Mouse (Mus musculus) liver, embryonic 13.5 days (tissue): ENCODE results near the gene Btbd19. TPM values are rescaled to one million over a fixed set of nuclear protein-coding genes. Genes with fewer than 3 reads are reported as not detected.
A peak's percentile ranks its signal among the peaks of the same experiment; 100 is the strongest.

Experiments used
- ATAC-seq: fragments of 200-750 bp; cut with Nextera tagmentation; 2 replicates; pipeline ENCODE4 v1.8.0; 2017; ENCODE audit warnings: low read depth, mild to moderate bottlenecking, moderate number of reproducible peaks, moderate library complexity
- DNase-seq: peaks from one replicate; pipeline ENCODE4 v3.0.0; 2022
- H3K27ac ChIP-seq: fragments of 300-500 bp; sonication (generic); 2 replicates; pipeline ENCODE4 v1.5.1; 2015; ENCODE audit warnings: moderate library complexity, mild to moderate bottlenecking, inconsistent platforms
- H3K27me3 ChIP-seq: fragments of 300-500 bp; sonication (generic); 2 replicates; pipeline ENCODE4 v1.6.1; 2015; ENCODE audit warnings: mild to moderate bottlenecking, inconsistent platforms
- H3K36me3 ChIP-seq: fragments of 300-500 bp; sonication (generic); 2 replicates; pipeline ENCODE4 v1.6.1; 2015; ENCODE audit warnings: mild to moderate bottlenecking, inconsistent platforms
- H3K4me1 ChIP-seq: fragments of 300-500 bp; sonication (generic); replicated peaks from 2 replicates; pipeline ENCODE4 v1.6.1; 2015; ENCODE audit warnings: inconsistent platforms
- H3K4me2 ChIP-seq: fragments of 300-500 bp; sonication (generic); 2 replicates; pipeline ENCODE4 v1.6.1; 2015; ENCODE audit warnings: inconsistent platforms, mild to moderate bottlenecking, moderate library complexity
- H3K4me3 ChIP-seq: fragments of 300-500 bp; sonication (generic); replicated peaks from 2 replicates; pipeline ENCODE4 v1.5.1; 2015; ENCODE audit warnings: mild to moderate bottlenecking, inconsistent platforms
- H3K9ac ChIP-seq: fragments of 300-500 bp; sonication (generic); 2 replicates; pipeline ENCODE4 v1.6.1; 2015; ENCODE audit warnings: mild to moderate bottlenecking, inconsistent platforms
- H3K9me3 ChIP-seq: fragments of 300-500 bp; sonication (generic); replicated peaks from 2 replicates; pipeline ENCODE4 v1.6.1; 2016; ENCODE audit warnings: inconsistent platforms
- WGBS: fragments of 180-500 bp; shearing (Covaris S2); methylation state at CpG from one replicate; pipeline ENCODE4 v1.1.7; 2015; ENCODE audit not compliant: insufficient replicate concordance; 5-methylcytosine and 5-hydroxymethylcytosine counted together
- microRNA-seq: library from miRNA; unstranded; fragments of <30 nt; microRNA quantifications from one replicate; pipeline ENCODE4, GENCODE M21; 2016
- polyA plus RNA-seq: library from polyadenylated mRNA; unstranded; fragments of >200 nt; fragmentation: Nextera tagmentation; extraction: Ambion mirVana; gene quantifications from 2 replicates; pipeline ENCODE4 v1.2.1, GENCODE M21; 2015

Btbd19 gene
- polyA plus RNA-seq, 1 experiment from 2014 or later: 5.6 TPM

DNA sequence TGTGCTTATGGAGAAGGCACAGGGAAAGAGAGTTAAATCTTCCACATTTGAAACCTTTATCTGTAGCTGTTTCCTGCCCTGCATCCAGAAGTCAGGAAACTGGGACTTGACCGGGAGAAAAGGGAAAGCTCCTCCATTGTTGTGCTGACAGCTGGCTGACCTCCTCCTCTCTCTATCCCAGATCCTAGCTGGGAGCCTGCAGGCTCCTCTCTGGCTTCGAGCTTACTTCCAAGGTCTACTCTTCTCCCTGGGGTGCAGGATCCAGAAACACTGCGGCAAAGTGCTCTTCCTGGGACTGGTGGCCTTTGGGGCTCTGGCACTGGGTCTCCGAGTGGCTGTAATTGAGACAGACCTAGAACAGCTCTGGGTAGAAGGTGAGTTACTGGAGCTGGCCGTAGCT is 28.9 kb downstream of the Btbd19 start:
- Histone ChIP-seq H3K9ac (no peak overlapping the region), H3K27ac (no peak overlapping the region), H3K4me2 (peak overlapping the region; percentile 71), H3K4me1 (peaks cover 17% of the 10 kb centered on the region), H3K9me3 (no peaks in the 10 kb centered on the region), H3K27me3 (peaks cover 49% of the 10 kb centered on the region), H3K4me3 (peak overlapping the region; percentile 58), H3K36me3 (no peaks in the 10 kb centered on the region)
- DNase-seq (no peak), ATAC-seq (no peak)
- WGBS: 31% methylated on average over 5 of the region's 5 CpGs

DNA sequence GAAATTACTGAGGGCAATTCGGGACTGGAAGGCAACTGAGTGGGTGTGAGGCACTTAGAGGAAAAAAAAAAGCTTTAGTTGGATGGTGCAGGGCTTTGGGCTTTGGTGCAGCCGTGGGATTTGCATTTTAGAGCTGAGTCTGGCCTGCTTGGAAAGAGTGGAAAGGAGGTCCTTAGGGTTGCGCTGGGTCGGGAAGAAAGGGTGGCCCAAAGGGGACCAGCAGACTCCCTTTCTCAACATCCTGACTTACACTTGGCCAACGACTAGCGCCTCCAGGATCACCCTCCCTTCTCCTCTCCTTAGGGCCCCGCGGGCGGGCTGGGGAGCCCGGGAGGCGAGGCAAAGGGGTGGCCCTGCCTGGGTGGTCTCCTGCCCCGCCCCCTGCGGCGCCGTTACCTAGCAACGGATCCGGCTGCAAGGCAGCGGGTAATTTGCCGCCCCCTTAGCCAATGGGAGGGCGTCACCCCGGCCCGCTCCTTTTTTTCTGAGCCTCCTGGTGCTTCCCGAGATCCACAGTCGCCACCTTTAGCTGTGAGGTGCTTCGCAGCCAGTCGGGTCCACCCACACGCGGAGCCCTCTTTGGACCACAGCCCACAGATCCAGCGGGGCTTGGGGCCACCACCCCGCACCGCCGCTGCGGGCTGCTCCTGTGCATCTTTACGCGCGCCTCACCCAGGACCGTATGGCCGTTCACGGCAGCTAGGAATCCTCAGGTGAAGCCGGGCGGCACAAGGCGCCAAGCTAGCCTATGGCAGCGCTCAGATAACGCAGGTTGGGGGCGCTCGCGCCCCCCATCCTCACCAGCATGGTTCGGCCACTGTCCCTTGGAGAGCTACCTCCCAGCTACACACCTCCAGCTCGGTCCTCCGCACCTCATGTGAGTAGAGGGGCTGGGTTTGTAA is 29.7 kb downstream of the Btbd19 start, which contains the start of gene Ptch2:
Ptch2 (plus strand) TSS at position 525 of the 902 bp plus-strand sequence.
- H3K4me1 ChIP-seq: peaks cover 22% of the 10 kb centered on the region
- no peaks in the 10 kb centered on the region for H3K36me3 ChIP-seq
- H3K4me3 ChIP-seq: peak within 1 kb of the TSS; percentile 58
- ATAC-seq (peak; percentile 46), DNase-seq (no peak)
- peaks cover 49% of the 10 kb centered on the region for H3K27me3 ChIP-seq
- peak within 1 kb of the TSS; percentile 71 for H3K4me2 ChIP-seq
- WGBS: 2% methylated on average over 50 of the region's 50 CpGs
- H3K9me3 ChIP-seq: no peaks in the 10 kb centered on the region
- H3K9ac ChIP-seq: peak within 1 kb of the TSS; percentile 54
- no peak within 1 kb of the TSS for H3K27ac ChIP-seq

DNA sequence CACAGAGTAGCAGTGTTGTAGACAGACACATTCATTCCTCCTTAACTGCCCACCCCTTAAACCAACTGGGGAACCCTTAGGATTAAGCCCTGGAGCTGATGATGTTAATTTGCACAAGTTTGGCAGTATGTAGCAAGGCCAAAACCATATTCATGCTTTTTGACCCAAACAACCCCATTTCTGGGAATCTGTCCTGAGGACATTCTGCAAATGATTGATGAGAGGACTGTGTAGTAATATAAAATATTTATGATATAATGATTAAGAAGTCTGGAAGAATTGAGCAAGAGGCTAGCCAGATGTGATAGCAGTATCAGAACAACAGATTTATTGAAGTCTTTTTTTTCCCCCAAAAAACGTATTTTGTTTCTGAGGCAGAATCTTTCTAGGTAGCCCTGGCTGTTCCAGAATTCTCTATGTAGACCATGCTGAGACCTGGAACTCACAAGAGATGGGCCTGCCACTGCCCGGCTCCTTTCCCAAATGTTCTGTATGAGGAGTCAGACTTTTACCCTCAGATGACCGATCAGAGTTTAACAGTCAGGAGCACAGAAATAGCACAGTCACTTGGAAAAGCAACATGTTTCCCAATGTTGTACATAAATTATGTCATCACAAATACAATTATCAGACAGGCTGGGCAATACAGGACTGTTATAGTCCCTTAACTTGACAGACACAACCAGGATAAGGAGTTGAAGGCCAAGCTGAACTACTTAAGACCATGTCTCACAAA is 30.7 kb downstream of the Btbd19 start:
- Histone ChIP-seq H3K4me1 (peaks cover 32% of the 10 kb centered on the region), H3K36me3 (no peaks in the 10 kb centered on the region), H3K4me2 (no peak overlapping the region), H3K27ac (no peak overlapping the region), H3K4me3 (no peak overlapping the region), H3K27me3 (peaks cover 49% of the 10 kb centered on the region), H3K9ac (no peak overlapping the region), H3K9me3 (no peaks in the 10 kb centered on the region)
- ATAC-seq (no peak), DNase-seq (no peak)
- WGBS: 73% methylated on average over 3 of the region's 3 CpGs

DNA sequence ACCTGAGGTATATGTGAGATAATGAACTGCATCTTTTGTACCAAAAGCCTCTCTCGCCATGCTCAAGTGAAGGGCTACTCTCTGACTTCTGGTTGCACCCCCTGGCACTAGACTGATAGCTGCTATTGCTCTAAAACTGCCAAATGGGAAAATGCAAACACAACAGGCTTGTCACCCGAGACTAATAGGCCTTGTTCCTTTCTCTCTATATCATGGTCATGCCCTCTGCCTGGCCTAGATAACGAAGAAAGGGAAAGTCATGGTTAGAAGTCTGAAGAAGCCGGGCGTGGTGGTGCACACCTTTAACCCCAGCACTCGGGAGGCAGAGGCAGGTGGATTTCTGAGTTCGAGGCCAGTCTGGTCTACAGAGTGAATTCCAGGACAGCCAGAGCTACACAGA is 34.9 kb downstream of the Btbd19 start:
- peak; percentile 89 for ATAC-seq
- peak overlapping the region; percentile 15; the same call in 1 of the 2 replicates for H3K9ac ChIP-seq

DNA sequence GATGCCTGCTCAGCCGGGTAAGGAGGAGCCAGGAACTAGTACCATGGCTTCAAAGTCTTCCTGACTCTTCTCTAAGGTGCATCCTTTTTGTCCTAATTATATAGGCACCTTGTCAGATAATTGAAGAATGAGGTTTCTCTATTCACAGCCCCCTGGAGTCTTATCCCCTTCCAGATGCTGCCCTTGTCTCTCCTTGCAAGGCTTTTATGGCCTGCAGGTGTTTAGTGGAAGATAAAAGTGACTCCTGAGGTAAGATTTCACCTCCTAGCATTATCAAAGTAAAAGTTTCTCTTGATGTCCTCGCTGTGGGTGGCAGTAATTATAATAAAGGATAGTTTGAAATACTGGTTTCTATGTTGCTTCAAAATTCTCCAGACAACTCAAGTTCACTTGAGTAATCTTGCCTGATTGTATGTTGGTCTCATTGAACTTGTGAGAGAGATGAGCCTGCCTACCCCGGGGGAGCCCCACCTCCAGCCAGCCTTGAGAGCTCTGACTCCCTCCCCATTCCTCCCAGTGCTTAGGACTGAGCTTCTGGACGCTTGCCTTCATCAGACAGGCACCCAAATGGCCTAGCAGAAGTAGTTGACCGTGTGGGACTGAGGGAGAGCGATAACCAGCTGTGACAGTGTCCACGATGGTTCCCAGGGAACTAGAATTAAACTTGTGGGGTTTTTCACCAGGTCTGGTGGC is 37.4 kb downstream of the Btbd19 start:
- Histone ChIP-seq H3K27ac (peak overlapping the region; percentile 81), H3K27me3 (no peaks in the 10 kb centered on the region), H3K9ac (peak overlapping the region; percentile 47), H3K9me3 (no peaks in the 10 kb centered on the region), H3K4me2 (peak overlapping the region; percentile 5; the same call in 1 of the 2 replicates), H3K4me3 (no peak overlapping the region), H3K4me1 (peaks cover 52% of the 10 kb centered on the region), H3K36me3 (peaks cover 20% of the 10 kb centered on the region)
- WGBS: 71% methylated on average over 7 of the region's 7 CpGs
- DNase-seq (peak; percentile 28), ATAC-seq (peak; percentile 54)

More for the DNA sequence above, 34.9 kb downstream of the Btbd19 start:
- WGBS: 22% methylated on average over 7 of the region's 7 CpGs
- Histone ChIP-seq H3K4me3 (no peak overlapping the region), H3K9me3 (no peaks in the 10 kb centered on the region), H3K4me1 (peaks cover 48% of the 10 kb centered on the region), H3K27me3 (peaks cover 17% of the 10 kb centered on the region), H3K27ac (peak overlapping the region; percentile 85), H3K36me3 (peaks cover 19% of the 10 kb centered on the region), H3K4me2 (peak overlapping the region; percentile 28)
- peak; percentile 64 for DNase-seq

DNA sequence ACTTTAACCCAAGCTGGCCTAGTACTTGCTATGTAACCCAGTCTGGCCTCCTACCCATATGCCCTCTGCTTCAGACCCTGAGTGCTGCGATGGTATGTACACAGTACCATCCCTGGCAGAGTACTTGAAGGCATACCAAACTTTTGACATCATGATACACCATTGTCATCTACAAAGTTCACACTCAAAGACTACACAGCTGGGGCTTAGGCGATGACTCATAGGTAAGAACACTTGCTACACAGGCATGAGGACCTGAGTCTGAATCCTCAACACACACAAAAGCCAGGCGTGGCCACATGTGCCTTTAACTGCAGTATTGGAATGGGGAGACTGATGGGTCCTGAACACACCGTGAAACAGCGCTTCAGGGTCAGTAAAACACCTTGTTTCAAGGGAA is 54.3 kb downstream of the Btbd19 start:
- Histone ChIP-seq H3K9me3 (no peaks in the 10 kb centered on the region), H3K4me2 (no peak overlapping the region), H3K4me3 (no peak overlapping the region), H3K27me3 (no peaks in the 10 kb centered on the region), H3K9ac (no peak overlapping the region), H3K4me1 (peaks cover 16% of the 10 kb centered on the region), H3K27ac (peak overlapping the region; percentile 31; the same call in 1 of the 2 replicates), H3K36me3 (peaks cover 83% of the 10 kb centered on the region)
- no peak for DNase-seq
- ATAC-seq: no peak
- 90% methylated on average over 5 of the region's 5 CpGs for WGBS

DNA sequence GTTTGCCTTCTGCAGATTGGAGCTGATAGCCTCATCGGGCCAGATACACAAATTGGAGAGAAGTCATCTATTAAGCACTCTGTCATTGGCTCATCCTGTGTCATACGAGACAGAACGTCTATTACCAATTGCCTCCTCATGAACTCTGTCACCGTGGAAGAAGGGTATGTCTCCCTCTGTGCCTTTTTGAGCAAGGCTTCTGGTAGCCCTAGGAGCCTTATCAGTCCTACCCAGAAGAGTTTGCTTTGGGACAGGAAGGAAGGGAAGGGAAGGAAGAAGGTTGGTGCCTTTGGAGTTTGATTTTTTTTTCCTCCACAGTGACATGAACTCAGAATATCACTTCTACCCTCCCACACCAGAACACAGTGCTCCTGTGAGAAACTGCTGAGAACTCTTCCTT is 54.9 kb downstream of the Btbd19 start:
- 20% methylated on average over 4 of the region's 4 CpGs for WGBS
- H3K27ac ChIP-seq: peak overlapping the region; percentile 30; the same call in 1 of the 2 replicates
- H3K9me3 ChIP-seq: no peaks in the 10 kb centered on the region

DNA sequence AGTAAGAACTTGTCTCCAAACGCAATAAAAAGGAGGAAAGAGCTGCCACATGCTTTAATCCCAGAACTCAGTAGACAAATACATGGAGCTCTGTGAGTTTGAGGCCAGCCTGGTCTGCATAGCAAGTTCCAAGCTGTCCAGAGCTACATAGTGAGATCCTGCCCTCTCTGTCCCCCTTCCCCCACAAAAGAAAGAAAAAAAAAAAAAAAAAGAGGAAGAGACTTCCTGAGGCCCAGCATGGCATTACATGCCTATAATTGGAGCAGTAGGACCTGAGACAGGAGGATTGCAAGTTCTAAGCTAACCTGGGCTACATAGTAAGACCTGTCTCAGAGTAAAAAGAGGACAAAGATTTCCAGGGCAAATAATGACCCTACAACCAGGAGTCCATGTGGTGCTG is 55.9 kb downstream of the Btbd19 start:
- Histone ChIP-seq H3K9me3 (no peaks in the 10 kb centered on the region), H3K4me2 (no peak overlapping the region), H3K27me3 (no peaks in the 10 kb centered on the region), H3K27ac (no peak overlapping the region), H3K9ac (no peak overlapping the region), H3K36me3 (peaks cover 79% of the 10 kb centered on the region), H3K4me3 (no peak overlapping the region), H3K4me1 (peaks cover 16% of the 10 kb centered on the region)
- 83% methylated on average over 1 of the region's 1 CpGs for WGBS
- no peak for ATAC-seq
- no peak for DNase-seq

More for the DNA sequence above, 54.9 kb downstream of the Btbd19 start:
- peaks cover 16% of the 10 kb centered on the region for H3K4me1 ChIP-seq
- no peak overlapping the region for H3K4me2 ChIP-seq
- H3K4me3 ChIP-seq: no peak overlapping the region
- H3K9ac ChIP-seq: no peak overlapping the region
- peaks cover 82% of the 10 kb centered on the region for H3K36me3 ChIP-seq
- DNase-seq (no peak), ATAC-seq (peak; percentile 62)
- no peaks in the 10 kb centered on the region for H3K27me3 ChIP-seq

Small RNA genes within 50 kb of the gene (microRNA-seq; reads per million reads assigned to microRNA genes)
- not detected for gene Gm22398

Other genes starting within 250 kb of the Btbd19 start
- 0.05 and 0.06 TPM in 2 replicates for gene Zswim5, start 248.3 kb downstream of the Btbd19 start, polyA plus RNA-seq
- 558 and 568 TPM in 2 replicates for gene Urod, start 131.3 kb downstream of the Btbd19 start, polyA plus RNA-seq
- gene Hectd3, start 130.4 kb downstream of the Btbd19 start, polyA plus RNA-seq: 7.8 and 7.9 TPM in 2 replicates
- gene Eif2b3, start 106.3 kb downstream of the Btbd19 start, polyA plus RNA-seq: 46.4 and 49.8 TPM in 2 replicates
- 0.36 and 0.51 TPM in 2 replicates for gene Ptch2, start 29.6 kb downstream of the Btbd19 start, polyA plus RNA-seq
- gene Tctex1d4, start 1.1 kb upstream of the Btbd19 start, polyA plus RNA-seq: not detected in 2 replicates
- gene Plk3, start 8.2 kb upstream of the Btbd19 start, polyA plus RNA-seq: 1.2 and 1.3 TPM in 2 replicates
- 877 and 919 TPM in 2 replicates for gene Rps8, start 30.5 kb upstream of the Btbd19 start, polyA plus RNA-seq
- gene Kif2c, start 56.9 kb upstream of the Btbd19 start, polyA plus RNA-seq: 35.8 and 43.1 TPM in 2 replicates
- 3.5 and 3.6 TPM in 2 replicates for gene Tmem53, start 126.2 kb upstream of the Btbd19 start, polyA plus RNA-seq
- not detected in 2 replicates for gene Armh1, start 126.4 kb upstream of the Btbd19 start, polyA plus RNA-seq